Mouse (Mus musculus) embryonic fibroblast, embryonic 13.5 days (primary cell): ENCODE results near the gene Pla2g4e. TPM values are rescaled to one million over a fixed set of nuclear protein-coding genes. Genes with fewer than 3 reads are reported as not detected.

Experiments
- H3K27ac ChIP-seq: 2 replicates; pipeline ENCODE4 v1.5.1; 2012; ENCODE audit warnings: low read length, control low read depth, inconsistent platforms; ENCODE audit not compliant: insufficient read depth
- H3K4me1 ChIP-seq: 2 replicates; pipeline ENCODE4 v1.6.1; 2011; ENCODE audit warnings: low read length; ENCODE audit not compliant: control insufficient read depth, insufficient read depth
- H3K4me3 ChIP-seq: 2 replicates; pipeline ENCODE4 v1.5.1; 2011; ENCODE audit warnings: mild to moderate bottlenecking, control low read depth, low read length; ENCODE audit not compliant: insufficient read depth
- CTCF ChIP-seq: IDR thresholded peaks from 2 replicates; pipeline ENCODE4 v1.5.1; 2011; ENCODE audit warnings: mild to moderate bottlenecking, control low read depth, low read length, moderate library complexity, borderline replicate concordance; ENCODE audit not compliant: insufficient read depth
- POLR2A ChIP-seq: IDR thresholded peaks from 2 replicates; pipeline ENCODE4 v1.6.1; 2011; ENCODE audit warnings: low read depth, mild to moderate bottlenecking, control low read depth, low read length, moderate library complexity
- polyA plus RNA-seq: library from polyadenylated mRNA; stranded (reverse); fragments of >200 nt; gene quantifications from 2 replicates; pipeline ENCODE4 v1.2.4, GENCODE M21; 2011; ENCODE audit warnings: low read depth; ENCODE audit not compliant: missing spikeins, insufficient read length

The Pla2g4e gene
- polyA plus RNA-seq, 1 experiment, result not detected

DNA sequence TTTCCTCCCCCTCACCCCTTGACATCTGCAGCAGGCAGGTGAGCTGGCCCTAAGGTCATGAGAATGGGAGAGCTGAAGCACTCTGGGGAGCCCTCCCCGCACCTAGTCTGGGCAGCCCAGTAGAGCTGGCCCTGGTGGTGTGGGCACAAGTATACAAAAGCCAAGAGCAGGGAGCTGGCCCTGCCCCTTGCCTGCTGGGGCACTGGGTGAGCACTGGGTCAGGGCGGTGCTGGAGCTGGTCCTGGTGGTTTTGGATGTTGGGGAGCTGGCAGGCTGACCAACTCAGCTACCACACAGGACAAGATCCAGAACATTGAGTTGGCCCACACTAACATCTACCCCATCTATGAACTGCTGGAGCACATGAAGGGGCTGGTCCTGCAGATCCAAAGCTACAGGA lies 85.7 kb downstream of the Pla2g4e start:
- TF ChIP-seq POLR2A (no peak), CTCF (no peak)
- H3K4me3 ChIP-seq, result no peak overlapping the region
- no peak overlapping the region for H3K27ac ChIP-seq

DNA sequence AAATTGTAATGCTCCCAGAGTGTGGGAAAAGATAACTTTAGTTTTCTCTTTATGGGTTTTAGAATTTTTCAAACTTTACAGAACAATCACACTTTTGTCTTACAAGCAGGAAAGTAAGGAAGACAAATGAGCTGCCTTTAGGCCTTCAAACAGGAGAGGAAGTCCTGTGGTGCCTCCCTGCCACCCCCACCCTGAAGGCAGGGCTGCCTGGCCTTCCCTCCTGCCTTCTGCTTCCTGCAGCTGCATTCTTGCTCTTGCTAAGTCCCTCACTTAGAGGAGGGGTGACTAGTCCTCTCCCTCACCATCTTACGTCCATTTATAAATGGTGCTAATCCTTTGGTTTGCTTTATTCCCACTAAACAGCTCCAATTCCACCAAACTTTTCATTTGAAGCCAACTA lies 86.3 kb downstream of the Pla2g4e start:
- H3K4me1 ChIP-seq, result no peaks in the 10 kb centered on the region
- H3K27ac ChIP-seq, result no peak overlapping the region
- no peak for TF ChIP-seq CTCF
- no peak for TF ChIP-seq POLR2A
- H3K4me3 ChIP-seq, result no peak overlapping the region

More for the DNA sequence above, 85.7 kb downstream of the Pla2g4e start:
- no peaks in the 10 kb centered on the region for H3K4me1 ChIP-seq

- Histone ChIP-seq H3K27ac (no peak overlapping the region), H3K4me1 (no peaks in the 10 kb centered on the region), H3K4me3 (no peak overlapping the region)
- TF ChIP-seq CTCF (no peak), POLR2A (no peak)
Measured at GRCm38 (mm10) chr2:120158016-120158415, 87.1 kb downstream of the Pla2g4e start.

- TF ChIP-seq POLR2A (no peak), CTCF (no peak)
- no peaks in the 10 kb centered on the region; the same call in 1 of the 2 replicates for H3K4me1 ChIP-seq
- no peak overlapping the region for H3K27ac ChIP-seq
- no peak overlapping the region for H3K4me3 ChIP-seq
Measured at GRCm38 (mm10) chr2:120157606-120158005, 87.5 kb downstream of the Pla2g4e start.

GRCm38 (mm10) chr2:120154361-120154894 lies 90.7 kb downstream of the Pla2g4e start, which contains the start of gene Ehd4:
Ehd4 (minus strand) TSS chr2:120154606.
- H3K27ac ChIP-seq, result no peak within 1 kb of the TSS
- TF ChIP-seq CTCF (no peak), POLR2A (peak; percentile 60)
- H3K4me3 ChIP-seq, result peak within 1 kb of the TSS; percentile 77
- H3K4me1 ChIP-seq, result no peaks in the 10 kb centered on the region; the same call in 1 of the 2 replicates

DNA sequence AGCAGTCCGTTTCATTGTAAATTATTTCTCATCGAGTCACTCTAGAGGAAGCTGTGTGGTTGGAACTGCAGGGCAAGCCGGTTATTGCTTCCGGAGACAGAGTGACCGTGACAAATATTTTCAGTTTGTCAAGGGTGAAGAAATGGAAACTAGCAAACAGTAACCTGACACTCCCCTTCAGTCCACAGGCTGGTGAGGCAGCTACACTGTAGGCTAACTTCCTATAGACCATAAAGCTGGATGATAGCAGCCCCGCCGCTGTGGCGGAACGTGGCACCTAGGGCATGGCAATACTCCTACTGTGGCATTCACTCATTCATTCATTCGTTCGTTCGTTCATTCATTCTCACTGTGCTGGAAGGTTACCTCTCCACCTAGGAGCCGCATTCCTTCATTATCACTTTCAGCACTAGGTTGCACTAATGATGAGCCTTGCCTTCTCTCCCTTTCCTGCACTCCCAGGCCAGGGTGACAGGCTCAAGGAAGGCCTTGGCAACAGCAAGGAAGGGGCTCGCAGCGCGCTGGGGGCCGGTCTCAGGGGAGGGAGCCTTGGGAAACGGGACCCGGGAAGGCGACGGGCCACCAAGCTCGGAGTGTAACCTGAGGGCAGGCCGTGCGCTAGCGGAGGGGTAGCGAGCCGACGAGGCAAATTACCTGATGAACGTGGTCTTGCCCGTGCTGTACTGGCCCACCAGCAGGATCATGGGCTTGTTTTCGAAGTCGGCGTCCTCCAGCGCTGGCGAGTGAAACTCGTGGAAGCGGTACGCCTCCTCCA lies 91.4 kb downstream of the Pla2g4e start:
- TF ChIP-seq CTCF (no peak), POLR2A (no peak)
- Histone ChIP-seq H3K4me1 (no peaks in the 10 kb centered on the region; the same call in 1 of the 2 replicates), H3K27ac (no peak overlapping the region), H3K4me3 (peak overlapping the region; percentile 77)

GRCm38 (mm10) chr2:120150571-120150970 lies 94.6 kb downstream of the Pla2g4e start:
- no peak overlapping the region for H3K4me3 ChIP-seq
- TF ChIP-seq POLR2A, result no peak
- no peak for TF ChIP-seq CTCF

GRCm38 (mm10) chr2:120149634-120150033 lies 95.5 kb downstream of the Pla2g4e start:
- H3K4me3 ChIP-seq, result no peak overlapping the region
- peaks cover 7% of the 10 kb centered on the region for H3K4me1 ChIP-seq
- no peak for TF ChIP-seq POLR2A
- no peak for TF ChIP-seq CTCF
- H3K27ac ChIP-seq, result no peak overlapping the region

More at GRCm38 (mm10) chr2:120150571-120150970, 94.6 kb downstream of the Pla2g4e start:
- Histone ChIP-seq H3K27ac (no peak overlapping the region), H3K4me1 (peaks cover 7% of the 10 kb centered on the region)

DNA sequence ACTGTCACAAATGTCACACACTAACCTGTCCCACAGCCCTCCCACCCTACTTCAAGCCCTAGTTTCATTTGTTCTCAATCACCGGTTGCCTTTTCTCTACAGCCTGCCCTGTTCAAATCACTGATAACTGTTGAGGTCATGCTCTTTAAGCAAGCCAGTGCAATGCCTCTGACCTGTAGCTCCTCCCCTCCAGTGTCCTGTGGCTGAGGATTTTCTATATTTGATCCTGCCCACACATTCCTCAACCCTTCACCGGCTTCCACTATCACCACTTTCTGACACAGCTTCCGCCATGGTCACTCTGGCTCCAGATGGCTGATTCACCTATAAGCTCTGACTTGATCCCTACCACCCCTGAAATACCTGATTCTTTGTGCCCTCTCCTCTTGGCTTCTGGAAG lies 97.1 kb downstream of the Pla2g4e start:
- Histone ChIP-seq H3K27ac (no peak overlapping the region), H3K4me1 (peaks cover 7% of the 10 kb centered on the region), H3K4me3 (no peak overlapping the region)
- TF ChIP-seq CTCF (no peak), POLR2A (no peak)

DNA sequence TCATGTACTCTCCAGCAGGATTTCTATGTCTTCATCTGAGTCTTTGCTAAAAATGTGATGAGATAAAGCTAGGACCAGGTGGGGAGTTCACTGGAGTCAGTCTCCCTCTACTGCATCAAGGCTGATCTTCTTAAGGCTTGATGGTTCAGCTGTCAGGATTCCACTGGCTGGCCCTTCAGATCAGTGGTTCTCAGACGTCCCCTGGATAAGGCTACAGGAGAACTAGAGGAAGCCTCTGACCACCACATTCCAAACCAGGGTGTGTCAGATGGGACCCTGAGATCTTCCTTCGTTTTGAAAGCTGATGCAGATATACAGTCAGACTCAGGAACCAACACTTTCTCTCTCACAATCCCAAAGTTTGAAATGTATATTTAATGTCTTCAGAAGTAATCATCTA lies 97.8 kb downstream of the Pla2g4e start:
- H3K27ac ChIP-seq, result no peak overlapping the region
- peaks cover 8% of the 10 kb centered on the region for H3K4me1 ChIP-seq
- H3K4me3 ChIP-seq, result no peak overlapping the region
- TF ChIP-seq CTCF, result no peak
- no peak for TF ChIP-seq POLR2A
